Mouse (Mus musculus) heart, embryonic 10.5 days (tissue): ENCODE measurements around the gene Fat4. TPM values are rescaled to one million over a fixed set of nuclear protein-coding genes. Genes with fewer than 3 reads are reported as not detected.

Experiments used
- DNase-seq: peaks from one replicate; pipeline ENCODE4 v3.0.0-alpha.2; 2017; ENCODE audit warnings: low spot score
- H3K27ac ChIP-seq: fragments of 300-500 bp; sonication (generic); 2 replicates; pipeline ENCODE4 v1.5.1; 2016; ENCODE audit warnings: mild to moderate bottlenecking
- H3K27me3 ChIP-seq: fragments of 300-500 bp; sonication (generic); 2 replicates; pipeline ENCODE4 v1.6.1; 2016; ENCODE audit warnings: mild to moderate bottlenecking; ENCODE audit not compliant: poor library complexity, insufficient read depth, severe bottlenecking
- H3K36me3 ChIP-seq: fragments of 300-500 bp; sonication (generic); 2 replicates; pipeline ENCODE4 v1.6.1; 2016; ENCODE audit warnings: mild to moderate bottlenecking, moderate library complexity
- H3K4me1 ChIP-seq: fragments of 300-500 bp; sonication (generic); 2 replicates; pipeline ENCODE4 v1.6.1; 2016; ENCODE audit warnings: mild to moderate bottlenecking
- H3K4me3 ChIP-seq: fragments of 300-500 bp; sonication (generic); 2 replicates; pipeline ENCODE4 v1.5.1; 2016; ENCODE audit warnings: mild to moderate bottlenecking, moderate library complexity
- H3K9me3 ChIP-seq: fragments of 300-500 bp; sonication (generic); 2 replicates; pipeline ENCODE4 v1.6.1; 2016; ENCODE audit warnings: mild to moderate bottlenecking, moderate library complexity
- WGBS: fragments of 180-500 bp; shearing (Covaris S2); methylation state at CpG from one replicate; pipeline ENCODE4 v1.1.7; 2016; 5-methylcytosine and 5-hydroxymethylcytosine counted together
- polyA plus RNA-seq: library from polyadenylated mRNA; unstranded; fragments of >200 nt; fragmentation: Nextera tagmentation; extraction: Ambion mirVana; gene quantifications from 2 replicates; pipeline ENCODE4 v1.2.1, GENCODE M21; 2016

Fat4 gene
- 2.6 and 3.9 TPM in 2 replicates for polyA plus RNA-seq

DNA sequence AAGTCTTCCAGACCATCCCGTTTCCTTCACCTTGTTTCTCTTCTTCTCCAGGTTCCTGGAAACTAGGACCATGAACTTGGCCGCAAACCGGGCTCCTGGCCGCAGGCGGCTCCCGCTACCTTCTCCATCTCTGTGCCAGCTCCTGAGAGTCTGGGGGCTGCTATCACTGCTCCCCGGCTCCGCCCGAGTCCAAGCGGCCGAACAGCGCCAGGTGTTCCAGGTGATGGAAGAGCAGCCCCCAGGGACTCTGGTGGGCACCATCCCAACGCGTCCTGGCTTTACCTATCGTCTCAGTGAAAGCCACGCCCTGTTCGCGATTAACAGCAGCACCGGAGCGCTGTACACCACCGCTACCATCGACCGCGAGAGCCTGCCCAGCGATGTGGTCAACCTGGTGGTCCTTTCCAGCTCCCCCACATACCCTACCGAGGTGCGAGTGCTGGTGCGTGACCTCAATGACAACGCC, at the start of gene Fat4:
Gene Fat4 (plus strand): TSS at position 51 of the 466 bp plus-strand sequence.
- H3K4me1 ChIP-seq: peaks cover 22% of the 10 kb centered on the region
- peaks cover 7% of the 10 kb centered on the region for H3K27me3 ChIP-seq
- H3K27ac ChIP-seq: peak within 1 kb of the TSS; percentile 87
- H3K4me3 ChIP-seq: peak within 1 kb of the TSS; percentile 87
- no peaks in the 10 kb centered on the region for H3K9me3 ChIP-seq
- DNase-seq: no peak
- 1% methylated on average over 29 of the region's 29 CpGs for WGBS
- H3K36me3 ChIP-seq: peaks cover 31% of the 10 kb centered on the region

GRCm38 (mm10) chr3:38839438-38839837, 47.3 kb upstream of the Fat4 start:
- Histone ChIP-seq H3K4me1 (no peaks in the 10 kb centered on the region), H3K4me3 (no peak overlapping the region), H3K27ac (no peak overlapping the region), H3K27me3 (no peaks in the 10 kb centered on the region), H3K36me3 (no peaks in the 10 kb centered on the region), H3K9me3 (no peaks in the 10 kb centered on the region)
- no peak for DNase-seq
- whole genome bisulfite sequencing: 81% methylated on average over 2 of the region's 2 CpGs

DNA sequence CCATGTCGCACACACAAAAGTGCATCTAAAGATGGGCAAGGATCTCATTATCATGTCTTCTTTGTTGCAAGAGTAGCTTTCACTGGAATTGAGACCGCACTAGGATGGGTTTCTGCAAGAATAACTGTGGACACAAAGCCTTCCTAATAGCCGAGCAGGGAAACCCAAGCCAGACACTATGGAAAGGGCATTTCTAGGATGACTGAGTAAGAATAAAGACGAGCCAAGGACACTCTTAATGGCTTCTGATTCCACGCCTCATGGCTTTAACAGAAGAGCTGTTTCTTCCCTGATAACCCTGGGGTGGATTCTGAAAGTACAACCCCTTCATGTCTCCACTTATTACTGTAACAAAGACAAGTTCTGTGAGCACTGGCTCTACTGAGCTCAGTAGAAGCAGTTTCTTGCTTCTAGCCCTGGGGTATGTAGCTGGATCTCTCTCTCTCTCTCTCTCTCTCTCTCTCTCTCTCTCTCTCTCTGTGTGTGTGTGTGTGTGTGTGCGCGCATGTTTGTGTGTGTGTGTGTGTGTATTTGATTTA, 43.7 kb upstream of the Fat4 start:
- DNase-seq: no peak
- no peak overlapping the region for H3K4me3 ChIP-seq
- 80% methylated on average over 7 of the region's 7 CpGs for WGBS
- no peak overlapping the region for H3K27ac ChIP-seq
- H3K27me3 ChIP-seq: no peaks in the 10 kb centered on the region
- H3K4me1 ChIP-seq: peaks cover 6% of the 10 kb centered on the region
- no peaks in the 10 kb centered on the region for H3K9me3 ChIP-seq
- H3K36me3 ChIP-seq: no peaks in the 10 kb centered on the region

- Histone ChIP-seq H3K36me3 (no peaks in the 10 kb centered on the region), H3K27me3 (no peaks in the 10 kb centered on the region), H3K27ac (0 out of 2 replicates have a peak overlapping the region, but pooled peaks have one; percentile 16), H3K4me1 (peaks cover 6% of the 10 kb centered on the region), H3K9me3 (no peaks in the 10 kb centered on the region), H3K4me3 (no peak overlapping the region)
- WGBS: 37% methylated on average over 11 of the region's 11 CpGs
- DNase-seq: no peak
These were observed 39.9 kb upstream of the Fat4 start for GRCm38 (mm10) chr3:38846602-38847382.

DNA sequence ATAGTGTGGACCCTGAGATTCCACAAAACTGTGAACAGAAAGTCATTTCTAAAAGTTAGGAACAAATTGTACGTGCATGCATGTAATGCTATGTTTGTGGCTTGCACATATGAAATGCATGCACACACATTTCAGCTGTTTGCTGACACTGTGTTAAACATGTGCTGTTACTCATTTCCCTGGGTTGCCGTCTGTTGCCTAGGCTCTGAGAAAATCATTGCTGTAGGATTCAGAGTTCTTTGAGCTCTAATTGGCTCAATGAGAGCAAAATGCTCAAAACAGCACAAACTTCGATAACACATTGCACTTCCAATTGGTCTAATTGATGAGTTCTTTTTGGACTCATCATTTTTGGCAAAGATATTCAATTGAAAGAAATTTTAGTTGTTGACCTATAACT, 37.7 kb upstream of the Fat4 start:
- Histone ChIP-seq H3K4me1 (peaks cover 6% of the 10 kb centered on the region), H3K36me3 (no peaks in the 10 kb centered on the region), H3K9me3 (no peaks in the 10 kb centered on the region), H3K27me3 (no peaks in the 10 kb centered on the region), H3K4me3 (no peak overlapping the region), H3K27ac (no peak overlapping the region)
- 80% methylated on average over 3 of the region's 3 CpGs for WGBS
- DNase-seq: no peak

GRCm38 (mm10) chr3:38849536-38849935, 37.2 kb upstream of the Fat4 start:
- Histone ChIP-seq H3K36me3 (no peaks in the 10 kb centered on the region), H3K4me1 (peaks cover 6% of the 10 kb centered on the region), H3K4me3 (no peak overlapping the region), H3K27ac (no peak overlapping the region), H3K9me3 (no peaks in the 10 kb centered on the region), H3K27me3 (no peaks in the 10 kb centered on the region)
- WGBS: 34% methylated on average over 6 of the region's 6 CpGs
- no peak for DNase-seq

DNA sequence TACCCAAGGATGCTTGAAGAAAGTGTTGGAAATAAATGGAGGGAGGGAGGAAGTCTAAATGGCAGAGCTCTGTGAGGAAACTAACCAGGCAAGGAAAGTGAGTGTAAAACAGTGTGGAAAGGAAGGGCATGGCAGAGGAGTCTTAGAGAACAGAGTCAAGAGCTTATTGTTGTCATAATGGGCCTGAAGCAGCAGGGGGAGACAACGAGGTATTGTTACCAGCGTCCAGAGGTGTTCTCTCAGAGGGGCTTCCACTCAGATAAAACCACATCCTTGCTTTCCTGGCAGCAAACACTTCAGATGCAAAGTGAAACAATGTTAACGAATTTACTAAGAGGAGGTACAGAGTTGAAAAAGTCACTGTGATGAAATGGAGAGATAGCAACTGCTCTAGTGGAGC, 33.1 kb upstream of the Fat4 start:
- H3K36me3 ChIP-seq: no peaks in the 10 kb centered on the region
- no peak overlapping the region for H3K4me3 ChIP-seq
- WGBS: 23% methylated on average over 3 of the region's 3 CpGs
- H3K4me1 ChIP-seq: no peaks in the 10 kb centered on the region
- H3K27me3 ChIP-seq: no peaks in the 10 kb centered on the region
- no peaks in the 10 kb centered on the region for H3K9me3 ChIP-seq
- DNase-seq: no peak
- H3K27ac ChIP-seq: no peak overlapping the region

DNA sequence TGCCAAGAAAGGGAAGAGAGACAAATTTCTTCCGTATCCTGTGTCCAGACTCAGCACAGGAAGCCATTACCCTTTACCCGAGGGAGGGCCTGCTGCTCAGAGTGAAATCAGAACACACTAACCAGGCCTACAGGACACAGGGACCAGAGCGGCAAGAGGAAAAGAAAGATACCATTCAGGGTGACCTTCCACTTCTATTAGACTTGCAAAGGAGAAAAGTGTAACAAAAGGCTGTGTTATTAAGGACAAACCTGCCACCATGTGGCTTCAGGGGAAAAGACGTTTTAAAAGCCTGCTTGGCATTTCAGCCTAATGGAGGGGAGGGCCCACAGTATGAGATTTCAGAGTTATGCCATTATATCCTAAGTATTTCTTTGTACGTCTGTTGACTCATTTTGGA, 26.1 kb upstream of the Fat4 start:
- H3K27me3 ChIP-seq: no peaks in the 10 kb centered on the region
- H3K9me3 ChIP-seq: no peaks in the 10 kb centered on the region
- WGBS: 38% methylated on average over 5 of the region's 5 CpGs
- peaks cover 7% of the 10 kb centered on the region; the same call in 1 of the 2 replicates for H3K4me1 ChIP-seq
- 0 out of 2 replicates have a peak overlapping the region, but pooled peaks have one; percentile 25 for H3K27ac ChIP-seq
- no peaks in the 10 kb centered on the region for H3K36me3 ChIP-seq
- H3K4me3 ChIP-seq: no peak overlapping the region
- no peak for DNase-seq

DNA sequence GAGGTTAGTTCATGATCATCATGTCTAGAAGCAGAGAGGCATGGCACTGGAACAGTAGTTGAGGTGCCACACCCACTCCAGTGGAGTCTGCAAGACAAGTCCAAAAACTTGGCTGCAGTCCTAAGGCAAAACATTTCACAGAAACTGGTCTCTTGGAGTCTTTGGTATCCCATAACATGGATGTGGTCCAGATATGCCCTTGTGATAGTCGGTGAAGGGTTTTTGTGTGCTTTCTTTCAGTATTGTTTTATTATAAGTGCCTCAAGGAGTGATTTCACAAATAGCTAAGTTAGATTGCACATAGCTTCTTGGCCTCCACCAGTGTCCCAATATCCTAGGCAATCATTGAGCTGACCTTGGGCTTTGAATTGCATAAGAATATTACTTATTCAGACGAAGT, 15.4 kb upstream of the Fat4 start:
- no peak overlapping the region for H3K4me3 ChIP-seq
- H3K36me3 ChIP-seq: no peaks in the 10 kb centered on the region
- no peak overlapping the region for H3K27ac ChIP-seq
- WGBS: 81% methylated on average over 2 of the region's 2 CpGs
- no peaks in the 10 kb centered on the region for H3K27me3 ChIP-seq
- no peaks in the 10 kb centered on the region for H3K9me3 ChIP-seq
- H3K4me1 ChIP-seq: no peaks in the 10 kb centered on the region
- DNase-seq: peak; percentile 33

- 94% methylated on average over 2 of the region's 2 CpGs for WGBS
- no peaks in the 10 kb centered on the region for H3K4me1 ChIP-seq
- H3K9me3 ChIP-seq: no peaks in the 10 kb centered on the region
- no peak overlapping the region for H3K27ac ChIP-seq
- no peak for DNase-seq
- no peak overlapping the region for H3K4me3 ChIP-seq
- H3K36me3 ChIP-seq: no peaks in the 10 kb centered on the region
- H3K27me3 ChIP-seq: no peaks in the 10 kb centered on the region
These were observed 10.9 kb upstream of the Fat4 start for GRCm38 (mm10) chr3:38875872-38876271.

DNA sequence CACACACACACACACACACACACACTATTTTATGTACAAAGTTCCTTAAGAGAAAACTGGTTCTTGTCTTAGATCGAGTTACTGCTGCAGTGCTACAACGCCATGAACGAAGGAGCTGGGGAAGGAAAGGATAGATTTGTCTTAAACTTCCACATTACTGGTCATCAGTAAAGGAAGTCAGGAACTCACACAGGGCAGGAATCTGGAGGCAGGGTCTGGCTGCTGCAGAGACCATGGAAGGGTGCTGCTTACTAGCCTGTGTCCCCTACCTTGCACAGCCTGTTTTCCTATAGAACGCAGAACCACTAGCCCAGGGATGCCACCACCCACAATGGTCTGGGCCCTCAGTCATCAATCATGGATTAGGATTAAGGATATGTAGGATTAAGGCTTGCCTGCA, 10.0 kb upstream of the Fat4 start:
- no peaks in the 10 kb centered on the region for H3K9me3 ChIP-seq
- no peak overlapping the region for H3K4me3 ChIP-seq
- peak; percentile 30 for DNase-seq
- no peak overlapping the region for H3K27ac ChIP-seq
- WGBS: 97% methylated on average over 4 of the region's 4 CpGs
- H3K4me1 ChIP-seq: no peaks in the 10 kb centered on the region
- H3K27me3 ChIP-seq: no peaks in the 10 kb centered on the region
- no peaks in the 10 kb centered on the region for H3K36me3 ChIP-seq

GRCm38 (mm10) chr3:38882778-38883177, 4.0 kb upstream of the Fat4 start:
- WGBS: 52% methylated on average over 6 of the region's 6 CpGs
- no peak overlapping the region for H3K4me3 ChIP-seq
- H3K27me3 ChIP-seq: peaks cover 7% of the 10 kb centered on the region
- no peak overlapping the region for H3K27ac ChIP-seq
- H3K9me3 ChIP-seq: no peaks in the 10 kb centered on the region
- peak; percentile 68 for DNase-seq
- peaks cover 11% of the 10 kb centered on the region for H3K4me1 ChIP-seq
- H3K36me3 ChIP-seq: no peaks in the 10 kb centered on the region

DNA sequence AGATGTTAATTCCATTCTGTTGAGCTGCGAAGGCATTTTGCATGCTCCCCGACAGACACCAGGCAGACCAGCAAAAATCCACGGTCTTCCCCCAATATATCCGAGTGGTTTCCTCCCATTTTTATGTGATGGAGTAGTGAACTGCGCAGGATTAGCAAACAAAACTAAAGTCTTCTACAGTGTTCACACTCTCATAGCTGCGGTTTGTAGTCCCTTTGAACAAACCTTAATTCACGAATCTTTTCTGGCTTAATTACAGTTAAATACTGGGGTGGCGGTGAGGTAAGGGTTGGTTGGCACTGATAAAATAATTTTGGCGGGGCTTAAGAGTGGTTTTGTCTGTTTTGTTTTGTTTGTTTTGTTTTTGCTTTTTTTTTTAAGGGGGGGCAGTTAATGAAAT, 3.1 kb upstream of the Fat4 start:
- peak; percentile 13 for DNase-seq
- Histone ChIP-seq H3K9me3 (no peaks in the 10 kb centered on the region), H3K27ac (no peak overlapping the region), H3K4me3 (0 out of 2 replicates have a peak overlapping the region, but pooled peaks have one; percentile 87), H3K4me1 (peaks cover 20% of the 10 kb centered on the region), H3K27me3 (peaks cover 7% of the 10 kb centered on the region), H3K36me3 (peaks cover 1% of the 10 kb centered on the region; the same call in 1 of the 2 replicates)
- WGBS: 45% methylated on average over 9 of the region's 9 CpGs
